Mouse (Mus musculus) left cerebral cortex, postnatal 10 days (tissue): ENCODE measurements around the gene Slc27a1. TPM values are rescaled to one million over a fixed set of nuclear protein-coding genes. Genes with fewer than 3 reads are reported as not detected.

Experiments
- microRNA-seq: library from miRNA; unstranded; fragments of <30 nt; microRNA quantifications from one replicate; pipeline ENCODE4 v1.2.0, GENCODE M21; 2022
- total RNA-seq, 2 experiments: library from RNA; stranded (reverse); gene quantifications; 2 replicates each; pipeline ENCODE4 v1.2.3; 2021

Gene Slc27a1
- total RNA-seq, 2 experiments from 2014 or later, result 69.5 to 73.6 TPM

Small RNA genes lying within 50 kb of the gene (microRNA-seq; reads per million reads assigned to microRNA genes)
- 26.4 reads per million, percentile 43 among the genes with 10 or more reads in this experiment for gene Mir6769b

Other genes starting within 250 kb of the Slc27a1 start
- 100 to 1,000 TPM in 1 of 2 experiments, 10 to 100 TPM in 1; 97.6 to 103 TPM for gene Use1, start 202.0 kb upstream of the Slc27a1 start, total RNA-seq
- 10 to 100 TPM; 17.1 to 21.3 TPM for gene Ocel1, start 197.6 kb upstream of the Slc27a1 start, total RNA-seq
- gene Nr2f6, start 186.9 kb upstream of the Slc27a1 start, total RNA-seq, result 10 to 100 TPM; 21.9 to 26.2 TPM
- gene Ushbp1, start 173.1 kb upstream of the Slc27a1 start, total RNA-seq, result 1 to 10 TPM; 5.0 to 5.9 TPM
- gene Babam1, start 172.0 kb upstream of the Slc27a1 start, total RNA-seq, result 10 to 100 TPM; 73.4 to 86.2 TPM
- gene Ankle1, start 162.9 kb upstream of the Slc27a1 start, total RNA-seq, result 1 to 10 TPM in 1 of 2 experiments, under 1 TPM in 1; 0.79 to 1.2 TPM
- gene Abhd8, start 105.2 kb upstream of the Slc27a1 start, total RNA-seq, result 100 to 1,000 TPM; 171 to 183 TPM
- gene Mrpl34, start 103.9 kb upstream of the Slc27a1 start, total RNA-seq, result 10 to 100 TPM; 67.1 to 72.5 TPM
- gene Dda1, start 99.7 kb upstream of the Slc27a1 start, total RNA-seq, result 100 to 1,000 TPM; 120 to 127 TPM
- gene Ano8, start 82.9 kb upstream of the Slc27a1 start, total RNA-seq, result 10 to 100 TPM; 67.7 to 71.5 TPM
- 10 to 100 TPM; 29.0 to 29.2 TPM for gene Gtpbp3, start 80.8 kb upstream of the Slc27a1 start, total RNA-seq
- gene Plvap, start 57.1 kb upstream of the Slc27a1 start, total RNA-seq, result 1 to 10 TPM; 5.6 to 7.3 TPM
- not detected for gene Ccdc194, start 43.2 kb upstream of the Slc27a1 start, total RNA-seq
- gene Bst2, start 31.4 kb upstream of the Slc27a1 start, total RNA-seq, result 1 to 10 TPM in 1 of 2 experiments, under 1 TPM in 1; 0.95 to 3.4 TPM
- 10 to 100 TPM; 35.1 to 36.6 TPM for gene Mvb12a, start 26.0 kb upstream of the Slc27a1 start, total RNA-seq
- not detected for gene Tmem221, start 10.0 kb upstream of the Slc27a1 start, total RNA-seq
- not detected for gene Nxnl1, start 2.3 kb upstream of the Slc27a1 start, total RNA-seq
- gene Pgls, start 23.3 kb downstream of the Slc27a1 start, total RNA-seq, result 10 to 100 TPM; 63.1 to 75.1 TPM
- 1 to 10 TPM; 3.4 to 3.5 TPM for gene Fam129c, start 28.8 kb downstream of the Slc27a1 start, total RNA-seq
- 10 to 100 TPM; 65.9 to 71.6 TPM for gene Colgalt1, start 42.1 kb downstream of the Slc27a1 start, total RNA-seq
- 100 to 1,000 TPM; 279 to 290 TPM for gene Unc13a, start 102.9 kb downstream of the Slc27a1 start, total RNA-seq
- 1 to 10 TPM; 6.1 to 6.6 TPM for gene Jak3, start 107.4 kb downstream of the Slc27a1 start, total RNA-seq
- 1 to 10 TPM; 1.2 to 2.0 TPM for gene Insl3, start 120.3 kb downstream of the Slc27a1 start, total RNA-seq
- gene B3gnt3, start 132.9 kb downstream of the Slc27a1 start, total RNA-seq, result under 1 TPM; 0.26 to 0.41 TPM
- 100 to 1,000 TPM; 139 to 143 TPM for gene Fcho1, start 156.8 kb downstream of the Slc27a1 start, total RNA-seq